24 mouse cellular contexts compared by ENCODE assay signal in the genomic region with DNA sequence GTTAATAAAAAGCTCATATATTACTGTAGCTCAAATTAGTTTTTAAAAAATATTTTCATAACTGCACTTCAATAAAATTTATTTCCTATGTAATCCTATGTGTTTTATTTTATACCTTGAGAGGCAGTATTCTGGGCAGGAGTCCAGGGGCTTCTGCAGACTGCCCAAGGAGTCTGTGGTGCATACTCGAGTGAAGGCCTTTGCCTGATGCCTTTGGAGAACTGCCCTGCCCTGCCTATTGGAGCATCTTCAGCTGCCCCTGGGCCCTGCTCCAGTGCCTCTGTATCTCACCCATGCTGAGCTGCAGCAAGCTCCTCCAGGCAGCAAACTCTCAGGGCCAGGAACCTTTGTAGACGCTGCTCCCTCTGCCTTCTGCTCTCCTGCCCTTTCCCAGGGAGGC.
A peak's percentile ranks its signal among the peaks of the same experiment; 100 is the strongest.
DNase-seq lines count a peak whose midpoint lies in the region; ATAC-seq lines count a peak whose summit lies in the region.
"Had no signal": no experiment of that assay in that cellular context is flagged by ENCODE, and none has a peak within 500 bp of the region (broad histone marks: within the 10 kb centered on the region; RNA-seq: fewer than 3 reads in every experiment).

No protein-coding gene starts in this region.

- peak; percentile 61 to 75 for DNase-seq in cerebellum, postnatal 10 days
- no peak for DNase-seq in cerebellum, adult 11 months
- DNase-seq in forebrain, embryonic 11.5 days (ENCODE audit: low spot score) = peak; percentile 27
- DNase-seq in left cerebral cortex, postnatal 4 days = peak; percentile 34
- DNase-seq in left cerebral cortex, postnatal 14 days (ENCODE audit: low spot score in 2 of 2) = no peak
- peak; percentile 10 for DNase-seq in urinary bladder, postnatal 14 days (ENCODE audit: low spot score)
- no peak for DNase-seq in urinary bladder, postnatal 25 days (ENCODE audit: low spot score)
- DNase-seq: adrenal gland, adult 8-10 months; adrenal gland, postnatal 14 days; adrenal gland, postnatal 36 days; B cell, adult 2 months; cerebellum, adult 18-20 months; cerebellum, adult 9-10 months; forebrain, postnatal 0 days had no signal

- no peaks in the 10 kb centered on the region for H3K27me3 ChIP-seq in forebrain, embryonic 11.5 days (ENCODE audit: control insufficient read depth, insufficient read depth, low read length)
- peaks cover 3% of the 10 kb centered on the region; the same call in 1 of the 2 replicates for H3K27me3 ChIP-seq in forebrain, embryonic 16.5 days (replicated peaks; ENCODE audit: control insufficient read depth, insufficient read depth, low read length)
- H3K27me3 ChIP-seq: CH12.LX; embryonic facial prominence, embryonic 12.5 days had no signal

- H3K27ac ChIP-seq in forebrain, embryonic 11.5 days (ENCODE audit: low read depth, low read length) = no peak overlapping the region
- no peak overlapping the region for H3K27ac ChIP-seq in forebrain, embryonic 16.5 days (ENCODE audit: low read length)
- H3K27ac ChIP-seq: embryonic facial prominence, embryonic 10.5 days; embryonic facial prominence, embryonic 12.5 days; forebrain, embryonic 12.5 days had no signal

- H3K4me2 ChIP-seq in forebrain, embryonic 11.5 days (ENCODE audit: low read depth, low read length, severe bottlenecking) = no peak overlapping the region
- H3K4me2 ChIP-seq in forebrain, embryonic 16.5 days (ENCODE audit: low read length) = no peak overlapping the region
- H3K4me2 ChIP-seq: embryonic facial prominence, embryonic 12.5 days; forebrain, embryonic 12.5 days had no signal

- ATAC-seq in forebrain, embryonic 11.5 days (replicated peaks; ENCODE audit: low FRiP score) = no peak
- no peak for ATAC-seq in forebrain, embryonic 16.5 days
- ATAC-seq: activated CD4-positive, CD25-positive, alpha-beta regulatory T cell, adult 4 months; CD4-positive, CD25-positive, alpha-beta regulatory T cell, adult 4 months; forebrain, embryonic 14.5 days; forebrain, postnatal 0 days; Patski had no signal

- intact Hi-C loops in left cerebral cortex, postnatal 4 days (cut with DNase I) = no loop called here
- intact Hi-C loops in left cerebral cortex, postnatal 14 days (cut with DNase I) = no loop called here

- WGBS in forebrain, embryonic 11.5 days = 77% methylated on average over 2 of the region's 2 CpGs
- WGBS in forebrain, embryonic 16.5 days = 66% methylated on average over 2 of the region's 2 CpGs

- H3K9me3 ChIP-seq in forebrain, embryonic 11.5 days (ENCODE audit: control insufficient read depth, low read length) = no peaks in the 10 kb centered on the region
- no peaks in the 10 kb centered on the region for H3K9me3 ChIP-seq in forebrain, embryonic 16.5 days (ENCODE audit: control insufficient read depth, low read length)
- H3K9me3 ChIP-seq: embryonic facial prominence, embryonic 10.5 days; embryonic facial prominence, embryonic 12.5 days; forebrain, embryonic 12.5 days had no signal

- no peak overlapping the region for H3K4me3 ChIP-seq in forebrain, embryonic 11.5 days (ENCODE audit: low read depth, low read length)
- no peak overlapping the region for H3K4me3 ChIP-seq in forebrain, embryonic 16.5 days (replicated peaks; ENCODE audit: low read length)
- H3K4me3 ChIP-seq: embryonic facial prominence, embryonic 10.5 days; embryonic facial prominence, embryonic 12.5 days; forebrain, embryonic 12.5 days had no signal

- H3K36me3 ChIP-seq in forebrain, embryonic 11.5 days (ENCODE audit: control insufficient read depth, insufficient read depth, low read length) = no peaks in the 10 kb centered on the region
- no peaks in the 10 kb centered on the region for H3K36me3 ChIP-seq in forebrain, embryonic 16.5 days (ENCODE audit: control insufficient read depth, insufficient read depth)
- H3K36me3 ChIP-seq: embryonic facial prominence, embryonic 10.5 days; embryonic facial prominence, embryonic 12.5 days; forebrain, embryonic 12.5 days; G1E had no signal

- no peak overlapping the region for H3K9ac ChIP-seq in forebrain, embryonic 11.5 days (ENCODE audit: low read length)
- no peak overlapping the region for H3K9ac ChIP-seq in forebrain, embryonic 16.5 days (replicated peaks; ENCODE audit: low read depth, low read length)
- H3K9ac ChIP-seq: embryonic facial prominence, embryonic 12.5 days; forebrain, embryonic 12.5 days; forebrain, postnatal 0 days had no signal

- 0 out of 2 replicates have a peak, but pooled peaks cover 3% of the 10 kb centered on the region for H3K4me1 ChIP-seq in forebrain, embryonic 11.5 days (replicated peaks; ENCODE audit: control insufficient read depth, insufficient read depth, low read length)
- H3K4me1 ChIP-seq in forebrain, embryonic 16.5 days (replicated peaks; ENCODE audit: control insufficient read depth, insufficient read depth, low read length) = peaks cover 10% of the 10 kb centered on the region
- H3K4me1 ChIP-seq: embryonic facial prominence, embryonic 10.5 days; embryonic facial prominence, embryonic 12.5 days had no signal

Comparison
In these comparisons a context has a peak if more than half of its experiments do, and no peak if none do; other contexts are left out.
1. DNase-seq: peak in cerebellum, postnatal 10 days (2 of 2), forebrain, embryonic 11.5 days (single experiment), left cerebral cortex, postnatal 4 days (single experiment) and urinary bladder, postnatal 14 days (single experiment); none in cerebellum, adult 11 months (single experiment), left cerebral cortex, postnatal 14 days (0 of 2) and urinary bladder, postnatal 25 days (single experiment).